In the genomic region with DNA sequence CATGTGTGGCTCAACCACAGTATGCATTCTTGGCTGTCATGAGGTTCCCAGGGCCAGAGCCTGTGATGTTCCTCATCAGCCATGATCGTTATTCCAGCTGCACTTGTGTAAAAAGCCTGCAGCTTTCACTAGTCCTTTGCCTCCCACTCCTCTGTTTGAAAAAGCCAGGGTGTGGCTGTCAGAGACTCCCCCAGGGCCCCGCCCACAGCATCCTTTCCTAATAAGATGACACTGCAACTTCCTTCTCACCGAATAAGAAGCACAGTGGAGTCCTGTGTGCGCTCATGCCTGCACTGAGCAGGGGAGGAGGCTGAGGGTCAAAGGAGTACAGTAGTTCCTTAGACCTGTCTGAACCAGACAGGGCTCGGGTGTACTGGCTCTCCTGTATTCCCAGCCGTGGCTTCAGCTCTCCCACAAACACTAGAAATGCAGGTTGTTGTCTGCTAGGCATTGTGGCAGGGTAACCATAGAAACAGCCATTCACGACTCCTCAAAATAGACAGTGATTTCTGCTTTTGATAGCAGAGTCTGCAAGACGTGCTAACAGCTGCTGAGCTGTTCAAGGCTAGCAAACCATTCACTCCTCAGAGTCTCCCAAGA, we compare ENCODE assay signal across 11 mouse cellular contexts. TPM values are rescaled to one million over a fixed set of nuclear protein-coding genes. Genes with fewer than 3 reads are reported as not detected.
DNase-seq lines count a peak whose midpoint lies in the region; ATAC-seq lines count a peak whose summit lies in the region.
"Had no signal": no experiment of that assay in that cellular context is flagged by ENCODE, and none has a peak within 500 bp of the region (broad histone marks: within the 10 kb centered on the region; RNA-seq: fewer than 3 reads in every experiment).

No protein-coding gene starts in this region.

- ATAC-seq in kidney, embryonic 16.5 days (ENCODE audit: low FRiP score, low TSS enrichment) = peak; percentile 92
- ATAC-seq in hindbrain, embryonic 12.5 days (ENCODE audit: low FRiP score) = 0 out of 2 replicates have a peak, but pooled peaks have one; percentile 55
- peak; percentile 74 for ATAC-seq in midbrain, embryonic 16.5 days

- H3K4me2 ChIP-seq in kidney, embryonic 16.5 days (replicated peaks; ENCODE audit: low read depth, low read length) = no peak overlapping the region
- no peak overlapping the region for H3K4me2 ChIP-seq in hindbrain, embryonic 12.5 days (replicated peaks)
- no peak overlapping the region for H3K4me2 ChIP-seq in midbrain, embryonic 16.5 days (ENCODE audit: low read length)
- H3K4me2 ChIP-seq: neural tube, embryonic 12.5 days had no signal

- H3K4me3 ChIP-seq in kidney, embryonic 16.5 days (ENCODE audit: low read length) = no peak overlapping the region
- H3K4me3 ChIP-seq in hindbrain, embryonic 12.5 days = no peak overlapping the region
- H3K4me3 ChIP-seq in midbrain, embryonic 16.5 days (ENCODE audit: low read depth, low read length) = no peak overlapping the region
- H3K4me3 ChIP-seq: neural tube, embryonic 12.5 days had no signal

- 21% methylated on average over 8 of the region's 8 CpGs for WGBS in kidney, embryonic 16.5 days
- 35% methylated on average over 8 of the region's 8 CpGs for WGBS in hindbrain, embryonic 12.5 days
- 29% methylated on average over 8 of the region's 8 CpGs for WGBS in midbrain, embryonic 16.5 days

- H3K27ac ChIP-seq in kidney, embryonic 16.5 days (ENCODE audit: low read length) = no peak overlapping the region
- no peak overlapping the region for H3K27ac ChIP-seq in hindbrain, embryonic 12.5 days
- H3K27ac ChIP-seq in midbrain, embryonic 16.5 days (ENCODE audit: low read length) = peak overlapping the region; percentile 84
- H3K27ac ChIP-seq: liver, embryonic 14.5 days; neural tube, embryonic 12.5 days had no signal

- H3K27me3 ChIP-seq in kidney, embryonic 16.5 days (ENCODE audit: insufficient read depth, low read length) = no peaks in the 10 kb centered on the region
- H3K27me3 ChIP-seq in hindbrain, embryonic 12.5 days = peaks cover 5% of the 10 kb centered on the region
- no peaks in the 10 kb centered on the region for H3K27me3 ChIP-seq in midbrain, embryonic 16.5 days (ENCODE audit: control insufficient read depth, insufficient read depth, low read depth, low read length)

- no peak overlapping the region for H3K9ac ChIP-seq in kidney, embryonic 16.5 days (replicated peaks; ENCODE audit: low read length)
- H3K9ac ChIP-seq in hindbrain, embryonic 12.5 days = no peak overlapping the region
- peak overlapping the region; percentile 18; the same call in 1 of the 2 replicates for H3K9ac ChIP-seq in midbrain, embryonic 16.5 days (ENCODE audit: low read depth, low read length)
- H3K9ac ChIP-seq: liver, embryonic 14.5 days had no signal

- no peaks in the 10 kb centered on the region for H3K9me3 ChIP-seq in kidney, embryonic 16.5 days (ENCODE audit: low read length)
- no peaks in the 10 kb centered on the region for H3K9me3 ChIP-seq in hindbrain, embryonic 12.5 days (replicated peaks)
- H3K9me3 ChIP-seq in midbrain, embryonic 16.5 days (replicated peaks; ENCODE audit: control insufficient read depth, low read length, poor library complexity, severe bottlenecking) = no peaks in the 10 kb centered on the region
- H3K9me3 ChIP-seq: neural tube, embryonic 12.5 days had no signal

- no peak for DNase-seq in kidney, postnatal 14 days
- peak; percentile 48 for DNase-seq in MN1 (ENCODE audit: low spot score)
- DNase-seq in lung, postnatal 10 days = no peak
- DNase-seq in cerebellum, adult 11 months = no peak
- no peak for DNase-seq in cerebellum, postnatal 4 days (ENCODE audit: low spot score in 2 of 2)
- DNase-seq: cerebellum, adult 9-11 months had no signal

- no peaks in the 10 kb centered on the region for H3K36me3 ChIP-seq in kidney, embryonic 16.5 days (ENCODE audit: insufficient read depth, low read length)
- no peaks in the 10 kb centered on the region for H3K36me3 ChIP-seq in hindbrain, embryonic 12.5 days
- peaks cover 8% of the 10 kb centered on the region; the same call in 1 of the 2 replicates for H3K36me3 ChIP-seq in midbrain, embryonic 16.5 days (ENCODE audit: control insufficient read depth, insufficient read depth, low read length)
- H3K36me3 ChIP-seq: neural tube, embryonic 12.5 days had no signal

- peaks cover 7% of the 10 kb centered on the region for H3K4me1 ChIP-seq in kidney, embryonic 16.5 days (ENCODE audit: insufficient read depth, low read length)
- H3K4me1 ChIP-seq in hindbrain, embryonic 12.5 days = peaks cover 13% of the 10 kb centered on the region
- peaks cover 22% of the 10 kb centered on the region for H3K4me1 ChIP-seq in midbrain, embryonic 16.5 days (ENCODE audit: control insufficient read depth, insufficient read depth, low read length)

RNA-seq across cellular contexts. Expression of a gene that starts 43.8 kb away (rescaled TPM):
- 21.0 and 21.9 TPM in 2 replicates for polyA plus RNA-seq in kidney, embryonic 16.5 days (2015; fragmentation: Nextera tagmentation; extraction: Ambion mirVana)
- 8.6 and 9.6 TPM in 2 replicates for polyA plus RNA-seq in hindbrain, embryonic 12.5 days (2016; fragmentation: Nextera tagmentation; extraction: Ambion mirVana)
- polyA plus RNA-seq in midbrain, embryonic 16.5 days (2015; fragmentation: Nextera tagmentation; extraction: Ambion mirVana) = 10.3 and 11.1 TPM in 2 replicates
